Mouse (Mus musculus): ENCODE data around the gene Bet1l. TPM values are rescaled to one million over a fixed set of nuclear protein-coding genes. Genes with fewer than 3 reads are reported as not detected.
A peak's percentile ranks its signal among the peaks of the same experiment; 100 is the strongest.

Bet1l gene
- total and polyA plus RNA-seq, 3 experiments = 13.1 to 24.3 (median 13.8) TPM

DNA sequence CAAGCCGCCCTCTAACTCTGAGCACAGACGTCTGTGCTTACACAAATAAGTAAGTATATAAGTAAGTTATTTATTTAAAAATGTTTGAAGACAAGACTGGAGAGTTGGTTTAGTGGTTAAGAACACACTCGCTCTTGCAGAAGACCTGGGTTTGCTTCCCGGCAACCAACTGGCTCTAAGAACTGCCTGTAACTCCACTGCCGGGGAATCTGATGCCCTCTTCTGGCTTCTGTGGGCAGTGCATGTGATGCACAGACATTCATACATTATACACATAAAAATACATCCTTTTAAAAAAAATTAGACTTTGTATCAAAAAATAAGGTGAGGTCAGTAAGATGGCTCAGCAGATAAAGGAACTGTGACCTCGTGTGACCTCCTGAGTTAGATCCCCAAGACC is 46.9 kb downstream of the Bet1l start:
- in situ Hi-C loops (cut with MboI; ENCODE audit: low pct_ligation_motif_present, low pct_unique_long_range_greater_than_20kb, low sequenced_read_pairs) = no loop called here
- peak; percentile 12 for DNase-seq (ENCODE audit: extremely low read depth)
- dilution Hi-C loops (cut with MboI; ENCODE audit: extremely low pct_ligation_motif_present, extremely low pct_unique_long_range_greater_than_20kb, low sequenced_read_pairs) = no loop called here

DNA sequence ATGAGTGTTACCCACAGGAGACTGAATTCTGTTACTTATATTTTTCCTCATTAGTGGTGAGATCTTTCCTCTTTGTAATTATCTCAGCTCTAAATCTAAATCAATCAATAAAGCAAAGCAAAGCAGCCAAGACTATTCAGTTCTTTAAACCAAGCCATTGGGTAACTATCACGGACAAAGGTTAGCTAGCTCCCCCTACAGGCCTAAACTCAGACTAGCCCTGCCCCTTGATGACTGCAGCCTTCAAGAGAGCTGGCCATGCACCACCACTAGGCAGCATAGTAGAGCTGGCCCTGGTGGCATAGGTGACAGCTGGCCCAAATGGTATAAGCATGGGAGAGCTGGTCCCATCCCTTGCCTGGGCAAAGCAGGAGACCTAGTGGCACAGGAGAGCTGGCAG is 51.7 kb downstream of the Bet1l start:
- Histone ChIP-seq H3K36me3 (replicated peaks in 1 of 2; ENCODE audit: control insufficient read depth in 1 of 2, insufficient read depth in 1 of 2, low read length in 1 of 2) (no peaks in the 10 kb centered on the region), H3K79me2 (replicated peaks; ENCODE audit: control insufficient read depth, extremely low read depth, insufficient read depth, poor library complexity, severe bottlenecking) (no peaks in the 10 kb centered on the region), H3K4me2 (ENCODE audit: insufficient read depth, low read depth, poor library complexity, severe bottlenecking) (no peak overlapping the region), H3K4me3 (replicated peaks in 1 of 3; ENCODE audit: low read depth in 2 of 3, low read length in 2 of 3, poor library complexity in 1 of 3) (no peak overlapping the region), H3K4me1 (ENCODE audit: control insufficient read depth in 1 of 2, insufficient read depth in 2 of 2) (no peaks in the 10 kb centered on the region), H3K9ac (ENCODE audit: insufficient read depth, low read depth) (no peak overlapping the region), H3K27me3 (replicated peaks) (peaks cover 78% of the 10 kb centered on the region), H3K27ac (ENCODE audit: insufficient read depth, low read depth) (no peak overlapping the region), H3K9me3 (replicated peaks; ENCODE audit: low read length) (no peaks in the 10 kb centered on the region)
- in situ Hi-C loops (cut with MboI; ENCODE audit: low pct_ligation_motif_present, low pct_unique_long_range_greater_than_20kb, low sequenced_read_pairs) (no loop called here), dilution Hi-C loops (cut with MboI; ENCODE audit: extremely low pct_ligation_motif_present, extremely low pct_unique_long_range_greater_than_20kb, low sequenced_read_pairs) (no loop called here)
- no peak for TF ChIP-seq CHD2 (IDR thresholded peaks at IDR 0.05; ENCODE audit: low read length)
- TF ChIP-seq CTCF (conservative IDR thresholded peaks at IDR 0.05 in 1 of 2, IDR thresholded peaks at IDR 0.05 in 1 of 2; ENCODE audit: low read depth in 2 of 2, low read length in 2 of 2) = peak; percentile 57 to 98
- TF ChIP-seq RAD21 (IDR thresholded peaks at IDR 0.05; ENCODE audit: low read depth, low read length) = peak; percentile 72
- peak; percentile 56 for TF ChIP-seq SMC3 (IDR thresholded peaks at IDR 0.05; ENCODE audit: low read depth, low read length)
- peak; percentile 61 for DNase-seq (ENCODE audit: extremely low read depth)

More for the DNA sequence above, 46.9 kb downstream of the Bet1l start:
- peaks cover 3% of the 10 kb centered on the region for H3K9me3 ChIP-seq (replicated peaks; ENCODE audit: low read length)
- H3K27ac ChIP-seq (ENCODE audit: insufficient read depth, low read depth) = no peak overlapping the region
- H3K4me3 ChIP-seq (replicated peaks in 1 of 3; ENCODE audit: low read depth in 2 of 3, low read length in 2 of 3, poor library complexity in 1 of 3) = no peak overlapping the region
- no peaks in the 10 kb centered on the region for H3K79me2 ChIP-seq (replicated peaks; ENCODE audit: control insufficient read depth, extremely low read depth, insufficient read depth, poor library complexity, severe bottlenecking)
- TF ChIP-seq POLR2A (IDR thresholded peaks at IDR 0.05; ENCODE audit: low read depth, low read length) = no peak
- TF ChIP-seq HCFC1 (IDR thresholded peaks at IDR 0.05; ENCODE audit: low read depth, low read length) = no peak
- peak in 1 of 2 experiments; percentile 45; a peak in 2 of 4 replicates for TF ChIP-seq CTCF (conservative IDR thresholded peaks at IDR 0.05 in 1 of 2, IDR thresholded peaks at IDR 0.05 in 1 of 2; ENCODE audit: low read depth in 2 of 2, low read length in 2 of 2)
- TF ChIP-seq ELF1 (IDR thresholded peaks at IDR 0.05; ENCODE audit: low read depth, low read length) = no peak
- TF ChIP-seq SMC3 (IDR thresholded peaks at IDR 0.05; ENCODE audit: low read depth, low read length) = peak; percentile 18; the same call in 1 of the 2 replicates
- peak; percentile 2 for TF ChIP-seq RAD21 (IDR thresholded peaks at IDR 0.05; ENCODE audit: low read depth, low read length)
- no peak overlapping the region for H3K4me2 ChIP-seq (ENCODE audit: insufficient read depth, low read depth, poor library complexity, severe bottlenecking)
- H3K36me3 ChIP-seq (replicated peaks in 1 of 2; ENCODE audit: control insufficient read depth in 1 of 2, insufficient read depth in 1 of 2, low read length in 1 of 2) = no peaks in the 10 kb centered on the region
- H3K4me1 ChIP-seq (ENCODE audit: control insufficient read depth in 1 of 2, insufficient read depth in 2 of 2) = no peaks in the 10 kb centered on the region
- peaks cover 72% of the 10 kb centered on the region for H3K27me3 ChIP-seq (replicated peaks)
- no peak overlapping the region for H3K9ac ChIP-seq (ENCODE audit: insufficient read depth, low read depth)

Other genes starting within 250 kb of the Bet1l start
Only the 20 nearest of the 28 such genes appear.
- gene Olfr541, start 160.3 kb downstream of the Bet1l start, total RNA-seq (2012; rRNA removed) = not detected in 2 replicates
- not detected in 2 replicates for gene Olfr541, start 160.3 kb downstream of the Bet1l start, total RNA-seq (2014; rRNA removed)
- not detected in 2 replicates for gene Olfr541, start 160.3 kb downstream of the Bet1l start, polyA plus RNA-seq (2012; ENCODE audit: insufficient read length, low read depth)
- gene Cyp2e1, start 93.8 kb downstream of the Bet1l start, total RNA-seq (2012; rRNA removed) = not detected in 2 replicates
- gene Cyp2e1, start 93.8 kb downstream of the Bet1l start, total RNA-seq (2014; rRNA removed) = not detected in 2 replicates
- not detected in 2 replicates for gene Cyp2e1, start 93.8 kb downstream of the Bet1l start, polyA plus RNA-seq (2012; ENCODE audit: insufficient read length, low read depth)
- not detected in 2 replicates for gene Syce1, start 69.7 kb downstream of the Bet1l start, total RNA-seq (2012; rRNA removed)
- not detected in 2 replicates for gene Syce1, start 69.7 kb downstream of the Bet1l start, total RNA-seq (2014; rRNA removed)
- gene Syce1, start 69.7 kb downstream of the Bet1l start, polyA plus RNA-seq (2012; ENCODE audit: insufficient read length, low read depth) = not detected in 2 replicates
- gene Zfp941, start 35.4 kb downstream of the Bet1l start, total RNA-seq (2012; rRNA removed) = 0.29 and 0.34 TPM in 2 replicates
- gene Zfp941, start 35.4 kb downstream of the Bet1l start, total RNA-seq (2014; rRNA removed) = not detected in 2 replicates
- not detected in 2 replicates for gene Zfp941, start 35.4 kb downstream of the Bet1l start, polyA plus RNA-seq (2012; ENCODE audit: insufficient read length, low read depth)
- gene Urah, start 22.6 kb downstream of the Bet1l start, total RNA-seq (2012; rRNA removed) = not detected in 2 replicates
- not detected in 2 replicates for gene Urah, start 22.6 kb downstream of the Bet1l start, total RNA-seq (2014; rRNA removed)
- not detected in 2 replicates for gene Urah, start 22.6 kb downstream of the Bet1l start, polyA plus RNA-seq (2012; ENCODE audit: insufficient read length, low read depth)
- not detected in 2 replicates for gene Scgb1c1, start 12.0 kb downstream of the Bet1l start, total RNA-seq (2012; rRNA removed)
- not detected in 2 replicates for gene Scgb1c1, start 12.0 kb downstream of the Bet1l start, total RNA-seq (2014; rRNA removed)
- not detected in 2 replicates for gene Scgb1c1, start 12.0 kb downstream of the Bet1l start, polyA plus RNA-seq (2012; ENCODE audit: insufficient read length, low read depth)
- not detected in 2 replicates for gene Odf3, start 9.8 kb downstream of the Bet1l start, total RNA-seq (2012; rRNA removed)
- gene Odf3, start 9.8 kb downstream of the Bet1l start, total RNA-seq (2014; rRNA removed) = not detected in 2 replicates
- gene Odf3, start 9.8 kb downstream of the Bet1l start, polyA plus RNA-seq (2012; ENCODE audit: insufficient read length, low read depth) = not detected in 2 replicates
- gene Gm45785, start 1.2 kb downstream of the Bet1l start, total RNA-seq (2012; rRNA removed) = not detected in 2 replicates
- not detected in 2 replicates for gene Gm45785, start 1.2 kb downstream of the Bet1l start, total RNA-seq (2014; rRNA removed)
- not detected in 2 replicates for gene Gm45785, start 1.2 kb downstream of the Bet1l start, polyA plus RNA-seq (2012; ENCODE audit: insufficient read length, low read depth)
- gene Ric8a, start 620 bp downstream of the Bet1l start, total RNA-seq (2012; rRNA removed) = 66.5 and 80.9 TPM in 2 replicates
- 53.2 and 54.2 TPM in 2 replicates for gene Ric8a, start 620 bp downstream of the Bet1l start, total RNA-seq (2014; rRNA removed)
- gene Ric8a, start 620 bp downstream of the Bet1l start, polyA plus RNA-seq (2012; ENCODE audit: insufficient read length, low read depth) = 56.4 and 61.9 TPM in 2 replicates
- gene Psmd13, start 24.4 kb upstream of the Bet1l start, total RNA-seq (2012; rRNA removed) = 165 and 189 TPM in 2 replicates
- 166 and 168 TPM in 2 replicates for gene Psmd13, start 24.4 kb upstream of the Bet1l start, total RNA-seq (2014; rRNA removed)
- 185 and 245 TPM in 2 replicates for gene Psmd13, start 24.4 kb upstream of the Bet1l start, polyA plus RNA-seq (2012; ENCODE audit: insufficient read length, low read depth)
- 17.8 and 23.7 TPM in 2 replicates for gene Sirt3, start 24.7 kb upstream of the Bet1l start, total RNA-seq (2012; rRNA removed)
- 14.9 and 16.6 TPM in 2 replicates for gene Sirt3, start 24.7 kb upstream of the Bet1l start, total RNA-seq (2014; rRNA removed)
- gene Sirt3, start 24.7 kb upstream of the Bet1l start, polyA plus RNA-seq (2012; ENCODE audit: insufficient read length, low read depth) = 10.3 and 12.6 TPM in 2 replicates
- not detected in 2 replicates for gene Cox8b, start 42.9 kb upstream of the Bet1l start, total RNA-seq (2012; rRNA removed)
- not detected in 2 replicates for gene Cox8b, start 42.9 kb upstream of the Bet1l start, total RNA-seq (2014; rRNA removed)
- gene Cox8b, start 42.9 kb upstream of the Bet1l start, polyA plus RNA-seq (2012; ENCODE audit: insufficient read length, low read depth) = not detected in 2 replicates
- gene Nlrp6, start 63.3 kb upstream of the Bet1l start, total RNA-seq (2012; rRNA removed) = 0.08 and 0.21 TPM in 2 replicates
- not detected in 2 replicates for gene Nlrp6, start 63.3 kb upstream of the Bet1l start, total RNA-seq (2014; rRNA removed)
- 0.14 and 0.15 TPM in 2 replicates for gene Nlrp6, start 63.3 kb upstream of the Bet1l start, polyA plus RNA-seq (2012; ENCODE audit: insufficient read length, low read depth)
- gene Pgghg, start 83.8 kb upstream of the Bet1l start, total RNA-seq (2012; rRNA removed) = 3.3 and 3.7 TPM in 2 replicates
- 3.2 and 4.0 TPM in 2 replicates for gene Pgghg, start 83.8 kb upstream of the Bet1l start, total RNA-seq (2014; rRNA removed)
- 3.1 and 3.6 TPM in 2 replicates for gene Pgghg, start 83.8 kb upstream of the Bet1l start, polyA plus RNA-seq (2012; ENCODE audit: insufficient read length, low read depth)
- gene Ifitm5, start 92.7 kb upstream of the Bet1l start, total RNA-seq (2012; rRNA removed) = 0.68 and 0.76 TPM in 2 replicates
- gene Ifitm5, start 92.7 kb upstream of the Bet1l start, total RNA-seq (2014; rRNA removed) = not detected in 2 replicates
- gene Ifitm5, start 92.7 kb upstream of the Bet1l start, polyA plus RNA-seq (2012; ENCODE audit: insufficient read length, low read depth) = 0.55 and 0.71 TPM in 2 replicates
- gene Gm45717, start 98.4 kb upstream of the Bet1l start, total RNA-seq (2012; rRNA removed) = not detected in 2 replicates
- gene Gm45717, start 98.4 kb upstream of the Bet1l start, total RNA-seq (2014; rRNA removed) = not detected in 2 replicates
- not detected in 2 replicates for gene Gm45717, start 98.4 kb upstream of the Bet1l start, polyA plus RNA-seq (2012; ENCODE audit: insufficient read length, low read depth)
- 128 and 136 TPM in 2 replicates for gene Ifitm2, start 98.4 kb upstream of the Bet1l start, total RNA-seq (2012; rRNA removed)
- gene Ifitm2, start 98.4 kb upstream of the Bet1l start, total RNA-seq (2014; rRNA removed) = 314 and 381 TPM in 2 replicates
- gene Ifitm2, start 98.4 kb upstream of the Bet1l start, polyA plus RNA-seq (2012; ENCODE audit: insufficient read length, low read depth) = 159 and 213 TPM in 2 replicates
- 55.5 and 62.0 TPM in 2 replicates for gene Ifitm1, start 109.6 kb upstream of the Bet1l start, total RNA-seq (2012; rRNA removed)
- 32.9 and 33.6 TPM in 2 replicates for gene Ifitm1, start 109.6 kb upstream of the Bet1l start, total RNA-seq (2014; rRNA removed)
- 10.9 and 14.8 TPM in 2 replicates for gene Ifitm1, start 109.6 kb upstream of the Bet1l start, polyA plus RNA-seq (2012; ENCODE audit: insufficient read length, low read depth)
- 0.25 TPM in 1 of 2 replicates, not detected in the other for gene Ifitm3, start 153.2 kb upstream of the Bet1l start, total RNA-seq (2012; rRNA removed)
- gene Ifitm3, start 153.2 kb upstream of the Bet1l start, total RNA-seq (2014; rRNA removed) = not detected in 2 replicates
- not detected in 2 replicates for gene Ifitm3, start 153.2 kb upstream of the Bet1l start, polyA plus RNA-seq (2012; ENCODE audit: insufficient read length, low read depth)
- gene Ifitm6, start 160.3 kb upstream of the Bet1l start, total RNA-seq (2012; rRNA removed) = not detected in 2 replicates
- gene Ifitm6, start 160.3 kb upstream of the Bet1l start, total RNA-seq (2014; rRNA removed) = not detected in 2 replicates
- gene Ifitm6, start 160.3 kb upstream of the Bet1l start, polyA plus RNA-seq (2012; ENCODE audit: insufficient read length, low read depth) = not detected in 2 replicates

All from CH12.LX (cell line).